26 mouse cellular contexts compared by ENCODE assay signal in the genomic region with DNA sequence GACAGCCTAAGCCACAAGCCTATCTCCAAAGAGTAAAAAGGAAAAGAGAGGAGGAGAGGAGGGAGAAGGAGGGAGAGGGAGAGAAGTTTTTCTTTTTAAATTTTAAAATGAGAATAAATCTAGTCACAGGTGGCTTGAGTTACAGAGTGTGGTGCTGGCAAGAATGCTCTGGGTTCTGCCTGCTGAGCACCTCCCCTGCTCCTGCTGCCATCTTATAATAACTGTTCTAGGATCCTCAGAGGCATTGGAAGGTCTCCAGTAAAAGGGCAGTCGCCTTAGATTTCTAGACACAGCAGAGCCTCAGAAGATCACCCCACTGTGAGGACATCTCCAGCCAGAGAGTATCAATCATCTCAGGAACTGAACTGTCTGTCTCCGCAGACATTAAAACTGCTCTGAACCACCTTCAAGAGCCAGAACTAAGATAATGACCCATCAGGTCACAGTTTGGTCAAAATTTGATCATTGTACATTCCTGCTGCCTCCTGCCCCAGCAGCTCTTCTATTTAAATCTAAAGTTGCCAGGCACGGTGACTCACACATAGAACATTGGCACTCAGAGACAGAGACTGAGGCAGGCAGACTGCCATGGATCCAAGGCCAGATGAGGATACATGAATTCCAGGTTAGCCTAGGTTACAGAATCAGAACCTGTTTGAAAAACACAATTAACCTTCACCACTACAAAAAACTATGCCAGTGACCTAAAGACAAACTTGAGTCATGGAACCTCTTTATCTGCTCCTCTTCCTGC. TPM values are rescaled to one million over a fixed set of nuclear protein-coding genes. Genes with fewer than 3 reads are reported as not detected.
DNase-seq lines count a peak whose midpoint lies in the region; ATAC-seq and TF ChIP-seq lines count a peak whose summit lies in the region.
"Had no signal": no experiment of that assay in that cellular context is flagged by ENCODE, and none has a peak within 500 bp of the region (broad histone marks: within the 10 kb centered on the region; RNA-seq: fewer than 3 reads in every experiment).

No protein-coding gene starts in this region.

- H3K27ac ChIP-seq in heart, adult 2 months = no peak overlapping the region
- no peak overlapping the region for H3K27ac ChIP-seq in heart, embryonic 11.5 days (ENCODE audit: low read depth, low read length)
- H3K27ac ChIP-seq: embryonic facial prominence, embryonic 13.5 days; forebrain, embryonic 13.5 days; hindbrain, embryonic 14.5 days; kidney, postnatal 0 days; liver, embryonic 14.5 days; midbrain, embryonic 12.5 days had no signal

- H3K36me3 ChIP-seq in heart, adult 2 months (ENCODE audit: control insufficient read depth, insufficient read depth, low read length) = no peaks in the 10 kb centered on the region
- H3K36me3 ChIP-seq in heart, embryonic 11.5 days (ENCODE audit: control insufficient read depth, insufficient read depth, low read length) = peaks cover 4% of the 10 kb centered on the region

- peak; percentile 77 to 88 for DNase-seq in adrenal gland, adult (ENCODE audit: inconsistent age in 2 of 2, low spot score in 1 of 2)
- no peak for DNase-seq in adrenal gland, postnatal 4 days (ENCODE audit: low spot score in 2 of 2)
- DNase-seq in heart, adult 18-20 months = peak; percentile 9
- DNase-seq in heart, adult 2 months = no peak
- DNase-seq in 3134 (ENCODE audit: extremely low read depth, insufficient read length, low spot score) = peak; percentile 30
- DNase-seq in adrenal gland, postnatal 10 days = peak; percentile 47
- DNase-seq in liver = no peak
- DNase-seq: cerebellum, adult 8-10 months; cerebellum, postnatal 36 days; embryo, embryonic 11 days; kidney, adult 2 months; lung, embryonic 14.5 days had no signal

- no peak overlapping the region for H3K9ac ChIP-seq in heart, adult 2 months (ENCODE audit: low read depth, low read length)
- H3K9ac ChIP-seq in heart, embryonic 11.5 days (ENCODE audit: low read depth, low read length) = no peak overlapping the region
- H3K9ac ChIP-seq: embryonic facial prominence, embryonic 13.5 days; forebrain, embryonic 13.5 days; heart, embryonic 12.5 days; hindbrain, embryonic 14.5 days; liver, embryonic 14.5 days; lung, embryonic 14.5 days; midbrain, embryonic 12.5 days had no signal

- TF ChIP-seq EP300 in heart, adult 2 months (IDR thresholded peaks at IDR 0.05; ENCODE audit: insufficient read depth, low read depth, low read length) = no peak

- H3K4me2 ChIP-seq in heart, embryonic 11.5 days = no peak overlapping the region
- H3K4me2 ChIP-seq: embryonic facial prominence, embryonic 13.5 days; forebrain, embryonic 13.5 days; heart, embryonic 12.5 days; hindbrain, embryonic 14.5 days; lung, embryonic 14.5 days; midbrain, embryonic 12.5 days had no signal

- H3K4me3 ChIP-seq in heart, adult 2 months = no peak overlapping the region
- no peak overlapping the region for H3K4me3 ChIP-seq in heart, embryonic 11.5 days (ENCODE audit: low read depth, low read length)
- H3K4me3 ChIP-seq: embryonic facial prominence, embryonic 13.5 days; erythroblast, embryonic 14.5 days; forebrain, embryonic 13.5 days; heart, embryonic 12.5 days; midbrain, embryonic 12.5 days had no signal

- intact Hi-C loops in heart, adult 2 months (cut with DNase I) = no loop called here

- H3K79me2 ChIP-seq in heart, adult 2 months (replicated peaks; ENCODE audit: control insufficient read depth, insufficient read depth, low read length) = no peaks in the 10 kb centered on the region

- 60% methylated on average over 3 of the region's 3 CpGs for WGBS in heart, adult 2 months
- WGBS in heart, embryonic 11.5 days (ENCODE audit: insufficient replicate concordance) = 90% methylated on average over 3 of the region's 3 CpGs

- H3K4me1 ChIP-seq in heart, adult 2 months (ENCODE audit: control insufficient read depth, insufficient read depth, low read length) = no peaks in the 10 kb centered on the region
- no peaks in the 10 kb centered on the region for H3K4me1 ChIP-seq in heart, embryonic 11.5 days (ENCODE audit: control insufficient read depth, insufficient read depth, low read length)
- H3K4me1 ChIP-seq: embryonic facial prominence, embryonic 13.5 days; forebrain, embryonic 13.5 days; heart, embryonic 12.5 days; midbrain, embryonic 12.5 days had no signal

- no peak for ATAC-seq in heart, embryonic 11.5 days (replicated peaks; ENCODE audit: insufficient number of reproducible peaks, low FRiP score, low TSS enrichment)
- ATAC-seq: CD4-positive, CD25-positive, alpha-beta regulatory T cell, adult 4 months; forebrain, embryonic 13.5 days; Patski had no signal

- no peaks in the 10 kb centered on the region for H3K27me3 ChIP-seq in heart, adult 2 months (ENCODE audit: control insufficient read depth, insufficient read depth, low read length)
- H3K27me3 ChIP-seq in heart, embryonic 11.5 days (ENCODE audit: control insufficient read depth, insufficient read depth, low read length) = no peaks in the 10 kb centered on the region
- H3K27me3 ChIP-seq: embryonic facial prominence, embryonic 13.5 days; forebrain, embryonic 13.5 days; heart, embryonic 12.5 days; midbrain, embryonic 12.5 days; Patski had no signal

- TF ChIP-seq POLR2A in heart, adult 2 months (IDR thresholded peaks at IDR 0.05; ENCODE audit: insufficient read depth, low read depth, low read length) = no peak

- no peak for TF ChIP-seq CTCF in heart, adult 2 months (IDR thresholded peaks at IDR 0.05)

- no peaks in the 10 kb centered on the region for H3K9me3 ChIP-seq in heart, embryonic 11.5 days (replicated peaks; ENCODE audit: control insufficient read depth, low read length)
- H3K9me3 ChIP-seq: embryonic facial prominence, embryonic 13.5 days; forebrain, embryonic 13.5 days; heart, embryonic 12.5 days; midbrain, embryonic 12.5 days had no signal

RNA-seq across cellular contexts. Expression of a gene that starts 9.8 kb away (rescaled TPM):
- 10 to 100 TPM; 13.9 to 16.8 TPM for total RNA-seq in adrenal gland, postnatal 4 days (2021)
- 1 to 10 TPM; 2.7 to 3.7 TPM for total RNA-seq in heart, adult 18-20 months (2021)
- total RNA-seq in heart, adult 2 months (2021) = 1 to 10 TPM; 2.7 to 3.2 TPM
- polyA plus RNA-seq in heart, adult 2 months (2012; rRNA removed) = 2.5 and 3.5 TPM in 2 replicates
- total RNA-seq in adrenal gland, postnatal 10 days (2021) = 1 to 10 TPM; 8.6 to 8.9 TPM
- 12.7 and 14.9 TPM in 2 replicates for polyA plus RNA-seq in heart, embryonic 11.5 days (2014; fragmentation: Nextera tagmentation; extraction: Ambion mirVana)

RNA-seq across cellular contexts. Expression of a gene that starts 25.9 kb away (rescaled TPM):
- total RNA-seq in adrenal gland, postnatal 4 days (2021) = 100 to 1,000 TPM; 106 to 107 TPM
- 10 to 100 TPM; 63.6 to 64.0 TPM for total RNA-seq in heart, adult 18-20 months (2021)
- 10 to 100 TPM; 58.2 to 63.9 TPM for total RNA-seq in heart, adult 2 months (2021)
- 16.7 and 24.5 TPM in 2 replicates for polyA plus RNA-seq in heart, adult 2 months (2012; rRNA removed)
- 10 to 100 TPM; 73.1 to 77.3 TPM for total RNA-seq in adrenal gland, postnatal 10 days (2021)
- polyA plus RNA-seq in heart, embryonic 11.5 days (2014; fragmentation: Nextera tagmentation; extraction: Ambion mirVana) = 80.7 and 82.3 TPM in 2 replicates

RNA-seq across cellular contexts. Expression of a gene that starts 26.4 kb away (rescaled TPM):
- total RNA-seq in adrenal gland, postnatal 4 days (2021) = 10 to 100 TPM; 15.5 to 23.5 TPM
- not detected for total RNA-seq in heart, adult 18-20 months (2021)
- total RNA-seq in heart, adult 2 months (2021) = under 1 TPM in 1 of 2 experiments, not detected in 1; 0.11 TPM
- polyA plus RNA-seq in heart, adult 2 months (2012; rRNA removed) = 0.04 and 0.09 TPM in 2 replicates
- total RNA-seq in adrenal gland, postnatal 10 days (2021) = 10 to 100 TPM in 1 of 2 experiments, 1 to 10 TPM in 1; 7.6 to 12.2 TPM
- 0.43 and 0.73 TPM in 2 replicates for polyA plus RNA-seq in heart, embryonic 11.5 days (2014; fragmentation: Nextera tagmentation; extraction: Ambion mirVana)
- total RNA-seq: heart, postnatal 10 days; megakaryocyte, adult 5-6 weeks; monocyte, adult 5-6 weeks had no signal
- polyA plus RNA-seq: CD4-positive, CD25-positive, alpha-beta regulatory T cell, adult 4 months; erythroblast, embryonic 14.5 days had no signal

RNA-seq across cellular contexts. Expression of a gene that starts 26.6 kb away (rescaled TPM):
- total RNA-seq in adrenal gland, postnatal 4 days (2021) = 1 to 10 TPM; 5.1 to 5.6 TPM
- 1 to 10 TPM; 2.4 to 2.6 TPM for total RNA-seq in heart, adult 18-20 months (2021)
- 1 to 10 TPM; 2.7 to 2.9 TPM for total RNA-seq in heart, adult 2 months (2021)
- 1.5 and 2.2 TPM in 2 replicates for polyA plus RNA-seq in heart, adult 2 months (2012; rRNA removed)
- 1 to 10 TPM; 4.4 to 4.8 TPM for total RNA-seq in adrenal gland, postnatal 10 days (2021)
- 5.5 and 6.2 TPM in 2 replicates for polyA plus RNA-seq in heart, embryonic 11.5 days (2014; fragmentation: Nextera tagmentation; extraction: Ambion mirVana)

RNA-seq across cellular contexts. Expression of a gene that starts 49.5 kb away (rescaled TPM):
- 100 to 1,000 TPM; 584 to 643 TPM for total RNA-seq in adrenal gland, postnatal 4 days (2021)
- total RNA-seq in heart, adult 18-20 months (2021) = 1,000 to 10,000 TPM; 2,301 to 2,526 TPM
- 1,000 to 10,000 TPM; 2,026 to 2,490 TPM for total RNA-seq in heart, adult 2 months (2021)
- polyA plus RNA-seq in heart, adult 2 months (2012; rRNA removed) = 762 and 1,154 TPM in 2 replicates
- 1,000 to 10,000 TPM; 1,198 to 1,276 TPM for total RNA-seq in adrenal gland, postnatal 10 days (2021)
- 2,024 and 2,054 TPM in 2 replicates for polyA plus RNA-seq in heart, embryonic 11.5 days (2014; fragmentation: Nextera tagmentation; extraction: Ambion mirVana)

Comparison
In these comparisons a context has a peak if more than half of its experiments do, and no peak if none do; other contexts are left out.
1. DNase-seq: peak in adrenal gland, adult (2 of 2), heart, adult 18-20 months (2 of 2), 3134 (single experiment) and adrenal gland, postnatal 10 days (single experiment); none in adrenal gland, postnatal 4 days (0 of 2), heart, adult 2 months (0 of 2) and liver (single experiment).
2. RNA of a gene that starts 26.4 kb away (total RNA-seq): 15.5 to 23.5 TPM in adrenal gland, postnatal 4 days and 7.6 to 12.2 TPM in adrenal gland, postnatal 10 days; 0.11 TPM in heart, adult 2 months and not detected in heart, adult 18-20 months; every median in the first group is over 4 times any median in the second.